Mouse (Mus musculus) layer of hippocampus, adult 6 months (tissue): ENCODE measurements around the gene Epas1. TPM values are rescaled to one million over a fixed set of nuclear protein-coding genes. Genes with fewer than 3 reads are reported as not detected.

Experiments used
- long read RNA-seq, 2 experiments: library from polyadenylated mRNA; unstranded; transcript quantifications; one replicate each; pipeline ENCODE4 v2.0.0; 2019 to 2020
- polyA plus RNA-seq: library from polyadenylated mRNA; unstranded; fragments of <200 nt; fragmentation: Nextera tagmentation; gene quantifications from 2 replicates; pipeline ENCODE4 v1.2.3, GENCODE M21; 2021

The Epas1 gene
- 21.0 and 24.3 TPM in 2 replicates for polyA plus RNA-seq
- long read RNA-seq, experiment 1, partial matches to known transcripts, result 4 of 14 reads
- long read RNA-seq, experiment 1, other reads (novel, unspliced or antisense), result 10 of 14 reads
- long read RNA-seq, experiment 2, full-length matches to known transcripts, result 57 of 120 reads
- long read RNA-seq, experiment 2, partial matches to known transcripts, result 58 of 120 reads
- long read RNA-seq, experiment 2, other reads (novel, unspliced or antisense), result 5 of 120 reads

GRCm38 (mm10) chr17:86753130-86753821 is at the start of gene Epas1:
TSS of gene Epas1 (plus strand) at chr17:86753700.

Other genes with a start within 250 kb of the Epas1 start
- not detected in 2 replicates for gene Gm10309, start 248.5 kb upstream of the Epas1 start, polyA plus RNA-seq
- gene Tmem247, start 163.6 kb downstream of the Epas1 start, polyA plus RNA-seq, result not detected in 2 replicates
- not detected in 2 replicates for gene Atp6v1e2, start 194.2 kb downstream of the Epas1 start, polyA plus RNA-seq
- 3.1 and 3.2 TPM in 2 replicates for gene Rhoq, start 209.4 kb downstream of the Epas1 start, polyA plus RNA-seq